In genomic region chr3:134390472-134391336, GRCm38 (mm10) we compare ENCODE assay signal across 10 mouse cellular contexts.
A peak's percentile ranks its signal among the peaks of the same experiment; 100 is the strongest.
DNase-seq lines count a peak whose midpoint lies in the region; ATAC-seq and TF ChIP-seq lines count a peak whose summit lies in the region.
"Had no signal": no experiment of that assay in that cellular context is flagged by ENCODE, and none has a peak within 500 bp of the region (broad histone marks: within the 10 kb centered on the region; RNA-seq: fewer than 3 reads in every experiment).

No protein-coding gene starts in this region.

- H3K27ac ChIP-seq in heart, adult 2 months: no peak overlapping the region
- no peak overlapping the region for H3K27ac ChIP-seq in heart, embryonic 11.5 days (ENCODE audit: low read depth, low read length)
- H3K27ac ChIP-seq in neural tube, embryonic 15.5 days (replicated peaks): no peak overlapping the region
- H3K27ac ChIP-seq: left cerebral cortex, adult 2 months; lung, embryonic 15.5 days had no signal

- H3K9ac ChIP-seq in heart, adult 2 months (ENCODE audit: low read depth, low read length): no peak overlapping the region
- H3K9ac ChIP-seq in heart, embryonic 11.5 days (ENCODE audit: low read depth, low read length): no peak overlapping the region
- no peak overlapping the region for H3K9ac ChIP-seq in neural tube, embryonic 15.5 days (replicated peaks)
- H3K9ac ChIP-seq: lung, embryonic 15.5 days had no signal

- H3K4me2 ChIP-seq in heart, embryonic 11.5 days: no peak overlapping the region
- H3K4me2 ChIP-seq in neural tube, embryonic 15.5 days: no peak overlapping the region
- H3K4me2 ChIP-seq: lung, embryonic 15.5 days had no signal

- TF ChIP-seq EP300 in heart, adult 2 months (IDR thresholded peaks at IDR 0.05; ENCODE audit: insufficient read depth, low read depth, low read length): no peak

- no peak for ATAC-seq in heart, embryonic 11.5 days (replicated peaks; ENCODE audit: insufficient number of reproducible peaks, low FRiP score, low TSS enrichment)
- peak; percentile 80 for ATAC-seq in neural tube, embryonic 15.5 days (ENCODE audit: low FRiP score)
- no peak for ATAC-seq in megakaryocyte progenitor cell, adult 5-6 weeks (replicated peaks; ENCODE audit: poor library complexity)

- intact Hi-C loops in heart, adult 2 months (cut with DNase I): no loop called here

- peak; percentile 16 to 44 for DNase-seq in heart, adult 2 months
- peak; percentile 2 for DNase-seq in right cerebral cortex, adult 18-20 months
- DNase-seq in right cerebral cortex, postnatal 25 days: no peak
- DNase-seq in cerebellum, postnatal 36 days: peak; percentile 17 to 31
- DNase-seq in urinary bladder, postnatal 14 days (ENCODE audit: low spot score): no peak

- WGBS in heart, adult 2 months: 49% methylated on average over 4 of the region's 4 CpGs
- WGBS in heart, embryonic 11.5 days (ENCODE audit: insufficient replicate concordance): 78% methylated on average over 4 of the region's 4 CpGs
- 64% methylated on average over 4 of the region's 4 CpGs for WGBS in neural tube, embryonic 15.5 days

- H3K36me3 ChIP-seq in heart, adult 2 months (ENCODE audit: control insufficient read depth, insufficient read depth, low read length): no peaks in the 10 kb centered on the region
- H3K36me3 ChIP-seq in heart, embryonic 11.5 days (ENCODE audit: control insufficient read depth, insufficient read depth, low read length): no peaks in the 10 kb centered on the region
- H3K36me3 ChIP-seq in neural tube, embryonic 15.5 days: no peaks in the 10 kb centered on the region
- H3K36me3 ChIP-seq: lung, embryonic 15.5 days had no signal

- no peak for TF ChIP-seq CTCF in heart, adult 2 months (IDR thresholded peaks at IDR 0.05)

- no peak for TF ChIP-seq POLR2A in heart, adult 2 months (IDR thresholded peaks at IDR 0.05; ENCODE audit: insufficient read depth, low read depth, low read length)

- H3K4me1 ChIP-seq in heart, adult 2 months (ENCODE audit: control insufficient read depth, insufficient read depth, low read length): no peaks in the 10 kb centered on the region; the same call in 1 of the 2 replicates
- no peaks in the 10 kb centered on the region for H3K4me1 ChIP-seq in heart, embryonic 11.5 days (ENCODE audit: control insufficient read depth, insufficient read depth, low read length)
- no peaks in the 10 kb centered on the region for H3K4me1 ChIP-seq in neural tube, embryonic 15.5 days
- H3K4me1 ChIP-seq: lung, embryonic 15.5 days had no signal

- no peaks in the 10 kb centered on the region for H3K27me3 ChIP-seq in heart, adult 2 months (ENCODE audit: control insufficient read depth, insufficient read depth, low read length)
- H3K27me3 ChIP-seq in heart, embryonic 11.5 days (ENCODE audit: control insufficient read depth, insufficient read depth, low read length): no peaks in the 10 kb centered on the region
- no peaks in the 10 kb centered on the region for H3K27me3 ChIP-seq in neural tube, embryonic 15.5 days (replicated peaks)
- H3K27me3 ChIP-seq: lung, embryonic 15.5 days had no signal

- no peaks in the 10 kb centered on the region for H3K79me2 ChIP-seq in heart, adult 2 months (replicated peaks; ENCODE audit: control insufficient read depth, insufficient read depth, low read length)

- no peaks in the 10 kb centered on the region for H3K9me3 ChIP-seq in heart, embryonic 11.5 days (replicated peaks; ENCODE audit: control insufficient read depth, low read length)
- H3K9me3 ChIP-seq in neural tube, embryonic 15.5 days (replicated peaks): no peaks in the 10 kb centered on the region
- H3K9me3 ChIP-seq: lung, embryonic 15.5 days had no signal

- no peak overlapping the region for H3K4me3 ChIP-seq in heart, adult 2 months
- no peak overlapping the region for H3K4me3 ChIP-seq in heart, embryonic 11.5 days (ENCODE audit: low read depth, low read length)
- H3K4me3 ChIP-seq in neural tube, embryonic 15.5 days (replicated peaks): no peak overlapping the region
- H3K4me3 ChIP-seq: left cerebral cortex, adult 2 months; lung, embryonic 15.5 days had no signal

Comparison
In these comparisons a context has a peak if more than half of its experiments do, and no peak if none do; other contexts are left out.
1. DNase-seq: peak in heart, adult 2 months (2 of 2), right cerebral cortex, adult 18-20 months (single experiment) and cerebellum, postnatal 36 days (2 of 2); none in right cerebral cortex, postnatal 25 days (single experiment) and urinary bladder, postnatal 14 days (single experiment).